Mouse (Mus musculus): ENCODE results near the gene Kcnk10. TPM values are rescaled to one million over a fixed set of nuclear protein-coding genes. Genes with fewer than 3 reads are reported as not detected.
A peak's percentile ranks its signal among the peaks of the same experiment; 100 is the strongest.

Gene Kcnk10
- polyA plus RNA-seq, 1 experiment from 2014 or later, result 40.3 TPM

DNA sequence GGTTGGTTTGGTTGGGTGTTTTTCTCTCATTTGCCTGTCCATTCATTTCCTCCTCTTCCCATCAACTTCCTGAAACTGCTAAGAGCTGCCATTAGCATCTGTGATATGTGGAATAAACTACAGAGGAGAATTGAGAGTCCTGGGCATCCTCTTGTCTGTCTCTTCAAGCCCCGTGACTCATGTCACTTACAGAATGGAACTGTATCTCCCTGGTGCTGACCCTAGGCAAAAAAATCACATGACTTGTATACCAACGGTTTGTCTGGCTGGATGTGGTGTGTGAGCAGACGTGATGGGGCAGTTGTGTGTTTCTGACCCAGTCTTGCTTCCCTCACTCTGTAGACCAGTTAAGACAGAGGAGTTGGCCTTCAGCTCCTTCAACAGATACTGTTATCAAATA is 134.4 kb downstream of the Kcnk10 start:
- Histone ChIP-seq H3K36me3 (ENCODE audit: control insufficient read depth, insufficient read depth, low read length) (no peaks in the 10 kb centered on the region), H3K27ac (ENCODE audit: low read depth, low read length) (no peak overlapping the region), H3K4me2 (replicated peaks; ENCODE audit: low read depth, low read length) (no peak overlapping the region), H3K9me3 (ENCODE audit: control insufficient read depth, low read length) (no peaks in the 10 kb centered on the region), H3K9ac (ENCODE audit: low read depth, low read length) (no peak overlapping the region), H3K4me3 (ENCODE audit: low read depth, low read length) (no peak overlapping the region), H3K4me1 (replicated peaks; ENCODE audit: control insufficient read depth, insufficient read depth, low read length) (no peaks in the 10 kb centered on the region), H3K27me3 (ENCODE audit: control insufficient read depth, insufficient read depth, low read length) (no peaks in the 10 kb centered on the region)
- WGBS, result 96% methylated on average over 3 of the region's 3 CpGs
- ATAC-seq (ENCODE audit: low FRiP score) (no peak), DNase-seq (ENCODE audit: low spot score) (no peak)

DNA sequence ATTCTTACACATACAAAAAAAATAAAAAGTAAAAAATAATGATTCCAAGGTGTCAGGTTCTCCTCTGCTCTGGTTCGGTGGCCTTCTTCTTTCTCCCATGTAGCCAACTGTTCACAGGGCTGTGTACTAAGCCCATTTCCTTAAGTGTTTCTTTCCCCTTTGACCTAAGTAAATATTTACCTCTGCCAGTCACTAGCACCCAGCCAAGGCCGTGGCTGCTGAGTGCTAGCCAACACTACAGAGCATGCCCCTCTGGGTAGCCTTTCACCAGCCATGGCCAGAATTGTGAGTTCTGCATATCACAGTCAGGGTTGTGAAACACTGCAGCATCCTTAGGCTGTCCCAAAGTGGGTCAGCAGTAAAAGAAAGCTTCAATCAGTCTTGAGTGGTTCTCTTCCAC is 140.0 kb downstream of the Kcnk10 start:
- no peaks in the 10 kb centered on the region for H3K27me3 ChIP-seq (ENCODE audit: control insufficient read depth, insufficient read depth, low read length)
- WGBS, result 67% methylated on average over 2 of the region's 2 CpGs
- no peak overlapping the region for H3K27ac ChIP-seq (ENCODE audit: low read depth, low read length)
- H3K4me2 ChIP-seq (replicated peaks; ENCODE audit: low read depth, low read length), result no peak overlapping the region
- H3K4me1 ChIP-seq (replicated peaks; ENCODE audit: control insufficient read depth, insufficient read depth, low read length), result no peaks in the 10 kb centered on the region
- ATAC-seq (ENCODE audit: low FRiP score) (no peak), DNase-seq (ENCODE audit: low spot score) (no peak)
- no peak overlapping the region for H3K4me3 ChIP-seq (ENCODE audit: low read depth, low read length)
- H3K9me3 ChIP-seq (ENCODE audit: control insufficient read depth, low read length), result no peaks in the 10 kb centered on the region
- no peak overlapping the region for H3K9ac ChIP-seq (ENCODE audit: low read depth, low read length)
- H3K36me3 ChIP-seq (ENCODE audit: control insufficient read depth, insufficient read depth, low read length), result no peaks in the 10 kb centered on the region

DNA sequence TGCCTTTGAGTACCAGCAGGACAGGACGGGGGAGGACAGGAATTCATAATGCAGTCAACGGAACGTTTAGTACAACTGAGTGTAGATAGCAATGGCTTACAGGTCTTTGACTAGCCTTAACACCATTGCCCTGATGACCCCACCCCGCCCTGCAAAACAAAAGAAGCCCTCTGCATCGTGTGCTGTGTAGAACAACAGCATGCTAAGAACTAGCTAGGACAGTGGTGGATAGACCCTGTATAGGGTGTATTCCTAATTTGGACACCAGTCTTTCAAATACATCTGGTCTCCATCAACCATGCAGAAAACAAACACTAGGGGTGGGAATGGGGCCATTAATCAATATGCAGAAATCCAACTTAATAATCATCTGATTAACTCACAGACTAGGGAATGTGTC is 147.4 kb downstream of the Kcnk10 start:
- no peaks in the 10 kb centered on the region for H3K9me3 ChIP-seq (ENCODE audit: control insufficient read depth, low read length)
- 80% methylated on average over 5 of the region's 5 CpGs for WGBS
- no peak overlapping the region for H3K27ac ChIP-seq (ENCODE audit: low read depth, low read length)
- H3K4me3 ChIP-seq (ENCODE audit: low read depth, low read length), result no peak overlapping the region
- H3K27me3 ChIP-seq (ENCODE audit: control insufficient read depth, insufficient read depth, low read length), result no peaks in the 10 kb centered on the region
- H3K9ac ChIP-seq (ENCODE audit: low read depth, low read length), result no peak overlapping the region
- DNase-seq (ENCODE audit: low spot score), result no peak
- H3K36me3 ChIP-seq (ENCODE audit: control insufficient read depth, insufficient read depth, low read length), result no peaks in the 10 kb centered on the region
- H3K4me2 ChIP-seq (replicated peaks; ENCODE audit: low read depth, low read length), result no peak overlapping the region
- no peaks in the 10 kb centered on the region for H3K4me1 ChIP-seq (replicated peaks; ENCODE audit: control insufficient read depth, insufficient read depth, low read length)
- peak; percentile 38; the same call in 1 of the 2 replicates for ATAC-seq (ENCODE audit: low FRiP score)

DNA sequence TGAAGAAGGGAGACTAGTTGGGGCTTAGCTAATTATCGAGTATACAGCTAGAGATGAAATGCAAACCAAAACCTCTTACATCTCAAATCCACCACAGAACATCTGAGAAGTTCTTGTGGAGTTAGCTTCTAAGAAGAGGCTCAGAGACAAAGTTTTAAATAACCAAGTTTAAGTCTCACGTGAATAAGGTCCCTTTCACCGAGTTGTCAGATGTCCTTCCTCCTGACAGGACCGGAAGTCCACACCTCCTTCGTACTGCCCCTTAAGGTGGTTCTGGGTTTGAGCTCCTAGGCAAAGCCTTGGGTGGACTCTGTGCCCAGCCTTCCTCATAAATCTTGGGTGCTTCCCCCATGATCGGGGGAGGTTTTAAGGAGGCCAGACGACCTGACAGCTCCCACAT is 156.8 kb downstream of the Kcnk10 start:
- 87% methylated on average over 7 of the region's 7 CpGs for WGBS
- no peaks in the 10 kb centered on the region for H3K27me3 ChIP-seq (ENCODE audit: control insufficient read depth, insufficient read depth, low read length)
- no peak for DNase-seq (ENCODE audit: low spot score)
- no peaks in the 10 kb centered on the region for H3K4me1 ChIP-seq (replicated peaks; ENCODE audit: control insufficient read depth, insufficient read depth, low read length)
- ATAC-seq (ENCODE audit: low FRiP score), result no peak
- no peak overlapping the region for H3K4me3 ChIP-seq (ENCODE audit: low read depth, low read length)
- no peak overlapping the region for H3K27ac ChIP-seq (ENCODE audit: low read depth, low read length)
- no peaks in the 10 kb centered on the region for H3K9me3 ChIP-seq (ENCODE audit: control insufficient read depth, low read length)
- no peak overlapping the region for H3K9ac ChIP-seq (ENCODE audit: low read depth, low read length)
- H3K4me2 ChIP-seq (replicated peaks; ENCODE audit: low read depth, low read length), result no peak overlapping the region
- no peaks in the 10 kb centered on the region for H3K36me3 ChIP-seq (ENCODE audit: control insufficient read depth, insufficient read depth, low read length)

DNA sequence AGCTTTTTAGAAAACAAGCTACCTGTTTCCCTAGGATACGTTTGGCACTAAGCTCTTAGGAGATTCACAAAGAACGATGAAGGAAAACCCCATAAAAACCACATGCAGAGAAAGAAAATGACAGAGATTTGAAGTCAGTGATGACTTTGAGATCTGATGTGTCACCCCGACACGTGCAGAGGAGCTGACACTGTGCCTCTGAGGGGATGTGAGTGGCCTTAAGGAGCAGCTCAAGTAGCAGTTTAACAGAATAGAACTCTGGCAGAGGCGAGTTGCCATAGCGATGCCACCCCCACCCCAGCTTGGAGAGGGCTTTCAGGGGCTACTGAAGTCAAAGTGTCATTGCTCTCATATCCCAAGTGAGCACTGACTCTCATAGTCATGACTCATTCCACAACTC is 158.3 kb downstream of the Kcnk10 start:
- DNase-seq (ENCODE audit: low spot score) (peak; percentile 10), ATAC-seq (ENCODE audit: low FRiP score) (no peak)
- WGBS, result 71% methylated on average over 6 of the region's 6 CpGs
- no peak overlapping the region for H3K4me3 ChIP-seq (ENCODE audit: low read depth, low read length)
- H3K9ac ChIP-seq (ENCODE audit: low read depth, low read length), result no peak overlapping the region
- no peak overlapping the region for H3K4me2 ChIP-seq (replicated peaks; ENCODE audit: low read depth, low read length)
- H3K9me3 ChIP-seq (ENCODE audit: control insufficient read depth, low read length), result no peaks in the 10 kb centered on the region
- no peak overlapping the region for H3K27ac ChIP-seq (ENCODE audit: low read depth, low read length)
- H3K36me3 ChIP-seq (ENCODE audit: control insufficient read depth, insufficient read depth, low read length), result no peaks in the 10 kb centered on the region
- H3K27me3 ChIP-seq (ENCODE audit: control insufficient read depth, insufficient read depth, low read length), result no peaks in the 10 kb centered on the region
- H3K4me1 ChIP-seq (replicated peaks; ENCODE audit: control insufficient read depth, insufficient read depth, low read length), result no peaks in the 10 kb centered on the region

DNA sequence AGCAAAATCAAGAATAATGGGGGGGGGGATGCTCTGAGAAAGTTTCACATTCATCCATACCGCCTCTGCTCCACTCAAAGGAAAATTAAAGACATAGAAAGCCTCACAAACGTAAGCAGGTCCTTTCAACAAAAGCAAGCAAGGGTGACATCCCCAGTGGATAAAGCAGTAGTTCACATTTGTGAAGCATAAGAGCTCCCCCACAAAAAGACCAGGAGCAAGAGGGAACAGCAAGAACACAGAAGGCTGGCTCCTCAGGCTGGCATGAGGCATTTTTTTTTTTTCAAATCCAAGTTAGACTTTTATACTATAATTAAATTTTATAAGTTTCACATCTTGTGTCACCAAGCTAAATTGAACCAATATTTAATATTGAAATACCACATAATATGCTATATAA is 168.5 kb downstream of the Kcnk10 start:
- 55% methylated on average over 2 of the region's 2 CpGs for WGBS
- Histone ChIP-seq H3K9me3 (ENCODE audit: control insufficient read depth, low read length) (no peaks in the 10 kb centered on the region), H3K9ac (ENCODE audit: low read depth, low read length) (no peak overlapping the region), H3K27ac (ENCODE audit: low read depth, low read length) (no peak overlapping the region), H3K36me3 (ENCODE audit: control insufficient read depth, insufficient read depth, low read length) (no peaks in the 10 kb centered on the region), H3K27me3 (ENCODE audit: control insufficient read depth, insufficient read depth, low read length) (no peaks in the 10 kb centered on the region; the same call in 1 of the 2 replicates), H3K4me3 (ENCODE audit: low read depth, low read length) (no peak overlapping the region), H3K4me2 (replicated peaks; ENCODE audit: low read depth, low read length) (no peak overlapping the region), H3K4me1 (replicated peaks; ENCODE audit: control insufficient read depth, insufficient read depth, low read length) (no peaks in the 10 kb centered on the region)
- ATAC-seq (ENCODE audit: low FRiP score), result no peak
- DNase-seq (ENCODE audit: low spot score), result no peak

DNA sequence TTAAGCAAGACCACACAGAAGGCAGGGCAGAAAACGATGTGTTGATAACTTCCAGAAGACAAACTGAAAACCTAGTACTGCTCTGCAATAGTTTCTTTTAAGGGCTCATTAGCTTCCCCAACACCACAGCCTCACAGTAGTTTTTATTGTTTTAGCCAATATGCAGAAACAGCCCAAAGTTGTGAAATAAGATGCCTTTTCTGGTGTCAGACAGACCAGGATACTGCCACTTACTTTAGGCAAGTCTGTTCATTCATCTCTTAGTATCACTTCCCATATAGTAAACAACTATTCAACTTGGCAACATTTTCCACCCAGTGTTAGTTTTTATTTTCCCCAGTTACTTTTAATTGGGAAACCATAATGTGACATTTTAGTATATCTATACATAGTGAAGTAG is 171.5 kb downstream of the Kcnk10 start:
- Histone ChIP-seq H3K9ac (ENCODE audit: low read depth, low read length) (no peak overlapping the region), H3K4me3 (ENCODE audit: low read depth, low read length) (no peak overlapping the region), H3K27ac (ENCODE audit: low read depth, low read length) (no peak overlapping the region), H3K4me2 (replicated peaks; ENCODE audit: low read depth, low read length) (no peak overlapping the region), H3K9me3 (ENCODE audit: control insufficient read depth, low read length) (no peaks in the 10 kb centered on the region), H3K27me3 (ENCODE audit: control insufficient read depth, insufficient read depth, low read length) (no peaks in the 10 kb centered on the region; the same call in 1 of the 2 replicates), H3K4me1 (replicated peaks; ENCODE audit: control insufficient read depth, insufficient read depth, low read length) (no peaks in the 10 kb centered on the region), H3K36me3 (ENCODE audit: control insufficient read depth, insufficient read depth, low read length) (no peaks in the 10 kb centered on the region)
- 27% methylated on average over 1 of the region's 1 CpGs for WGBS
- DNase-seq (ENCODE audit: low spot score) (no peak), ATAC-seq (ENCODE audit: low FRiP score) (0 out of 2 replicates have a peak, but pooled peaks have one; percentile 14)

DNA sequence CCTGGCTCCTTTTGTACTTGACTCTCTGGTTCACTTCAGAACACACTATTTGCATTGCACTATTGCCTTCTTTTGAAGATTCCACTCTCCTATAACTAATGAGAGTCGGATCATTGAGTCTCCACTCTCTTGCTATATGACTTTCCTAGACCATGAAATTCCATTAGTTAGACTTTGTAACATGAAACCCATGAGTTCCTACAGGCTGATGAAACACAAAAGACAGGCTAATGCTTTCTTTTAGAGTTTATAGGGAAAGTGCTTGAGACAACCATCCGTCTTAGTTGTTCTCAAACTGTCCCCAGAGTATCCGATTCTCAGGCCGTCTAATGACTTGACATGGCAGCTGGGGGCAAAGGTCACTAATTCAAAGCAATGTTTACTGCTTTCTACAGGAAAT is 172.0 kb downstream of the Kcnk10 start:
- DNase-seq (ENCODE audit: low spot score) (peak; percentile 47), ATAC-seq (ENCODE audit: low FRiP score) (peak; percentile 68; the same call in 1 of the 2 replicates)
- H3K9me3 ChIP-seq (ENCODE audit: control insufficient read depth, low read length), result no peaks in the 10 kb centered on the region
- 4% methylated on average over 4 of the region's 4 CpGs for WGBS
- H3K4me3 ChIP-seq (ENCODE audit: low read depth, low read length), result no peak overlapping the region
- no peaks in the 10 kb centered on the region; the same call in 1 of the 2 replicates for H3K27me3 ChIP-seq (ENCODE audit: control insufficient read depth, insufficient read depth, low read length)
- H3K9ac ChIP-seq (ENCODE audit: low read depth, low read length), result no peak overlapping the region
- no peak overlapping the region for H3K27ac ChIP-seq (ENCODE audit: low read depth, low read length)
- H3K4me2 ChIP-seq (replicated peaks; ENCODE audit: low read depth, low read length), result no peak overlapping the region
- H3K4me1 ChIP-seq (replicated peaks; ENCODE audit: control insufficient read depth, insufficient read depth, low read length), result no peaks in the 10 kb centered on the region
- no peaks in the 10 kb centered on the region for H3K36me3 ChIP-seq (ENCODE audit: control insufficient read depth, insufficient read depth, low read length)

DNA sequence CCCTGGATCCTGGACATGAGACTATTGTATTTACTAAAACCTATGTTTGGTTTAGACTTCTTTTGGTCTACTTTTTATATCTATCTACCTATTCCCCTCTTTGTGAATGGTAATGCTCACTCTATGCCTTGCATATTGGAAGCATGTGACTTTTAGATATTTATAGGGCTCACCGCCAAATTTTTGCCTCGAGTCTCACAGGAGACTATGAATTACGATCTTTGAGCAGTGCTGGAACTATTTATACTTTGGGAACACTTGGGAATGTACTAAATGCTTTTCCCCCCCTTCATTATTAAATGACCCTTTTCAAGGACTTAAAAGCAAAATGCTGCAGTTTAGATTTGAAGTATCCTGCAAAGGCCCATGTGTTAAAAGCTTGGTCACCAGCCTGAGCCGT is 181.5 kb downstream of the Kcnk10 start:
- WGBS, result 93% methylated on average over 4 of the region's 4 CpGs
- no peak for ATAC-seq (ENCODE audit: low FRiP score)
- Histone ChIP-seq H3K36me3 (ENCODE audit: control insufficient read depth, insufficient read depth, low read length) (no peaks in the 10 kb centered on the region), H3K4me3 (ENCODE audit: low read depth, low read length) (no peak overlapping the region), H3K27me3 (ENCODE audit: control insufficient read depth, insufficient read depth, low read length) (no peaks in the 10 kb centered on the region), H3K9ac (ENCODE audit: low read depth, low read length) (no peak overlapping the region), H3K27ac (ENCODE audit: low read depth, low read length) (no peak overlapping the region), H3K4me2 (replicated peaks; ENCODE audit: low read depth, low read length) (no peak overlapping the region), H3K4me1 (replicated peaks; ENCODE audit: control insufficient read depth, insufficient read depth, low read length) (no peaks in the 10 kb centered on the region), H3K9me3 (ENCODE audit: control insufficient read depth, low read length) (no peaks in the 10 kb centered on the region)
- DNase-seq (ENCODE audit: low spot score), result no peak

Measured in hindbrain, embryonic 11.5 days (tissue).